Mouse (Mus musculus): ENCODE measurements around the gene Lix1l. TPM values are rescaled to one million over a fixed set of nuclear protein-coding genes. Genes with fewer than 3 reads are reported as not detected.

The Lix1l gene
- polyA plus RNA-seq, 1 experiment, result 30.2 TPM

DNA sequence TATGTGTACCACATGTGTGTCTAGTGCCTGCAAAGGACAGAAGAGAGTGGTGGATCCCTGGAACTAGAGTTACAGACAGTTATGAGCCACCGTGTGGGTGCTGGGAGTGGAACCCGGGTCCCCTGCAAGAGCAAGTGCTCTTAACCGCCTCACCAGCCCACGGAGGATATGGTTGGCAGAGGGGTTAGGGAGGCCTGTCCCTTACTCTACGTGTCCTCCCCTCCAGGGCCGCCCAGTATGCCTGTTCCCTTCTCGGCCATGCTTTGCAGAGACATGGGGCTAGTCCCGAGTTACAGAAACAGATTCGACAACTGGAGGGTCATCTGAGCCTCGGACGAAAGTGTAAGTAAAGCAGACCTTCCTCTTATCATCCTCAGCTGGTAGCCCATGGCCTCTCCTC, 35.5 kb downstream of the Lix1l start:
- no peaks in the 10 kb centered on the region for H3K27me3 ChIP-seq (ENCODE audit: control insufficient read depth, insufficient read depth, insufficient read length)
- peak overlapping the region; percentile 41 for H3ac ChIP-seq (ENCODE audit: control insufficient read depth, insufficient read length)
- peak overlapping the region; percentile 62 for H3K4me3 ChIP-seq
- no peak for TF ChIP-seq TCF12 (IDR thresholded peaks at IDR 0.05; ENCODE audit: insufficient read depth, poor library complexity, severe bottlenecking)
- TF ChIP-seq REST (IDR thresholded peaks at IDR 0.05; ENCODE audit: insufficient read depth, insufficient read length), result no peak
- TF ChIP-seq POLR2A (IDR thresholded peaks at IDR 0.05; ENCODE audit: insufficient read length, low read depth), result no peak
- peaks cover 10% of the 10 kb centered on the region for H3K36me3 ChIP-seq (ENCODE audit: control insufficient read depth, insufficient read depth)
- peaks cover 5% of the 10 kb centered on the region for H3K79me2 ChIP-seq (ENCODE audit: control insufficient read depth, insufficient read depth)
- H3K4me2 ChIP-seq (ENCODE audit: low read depth), result peak overlapping the region; percentile 79

GRCm38 (mm10) chr3:96639219-96639618, 38.3 kb downstream of the Lix1l start:
- Histone ChIP-seq H3K36me3 (ENCODE audit: control insufficient read depth, insufficient read depth) (peaks cover 8% of the 10 kb centered on the region), H3K4me3 (no peak overlapping the region), H3K27me3 (ENCODE audit: control insufficient read depth, insufficient read depth, insufficient read length) (no peaks in the 10 kb centered on the region), H3ac (ENCODE audit: control insufficient read depth, insufficient read length) (no peak overlapping the region), H3K4me2 (ENCODE audit: low read depth) (no peak overlapping the region), H3K79me2 (ENCODE audit: control insufficient read depth, insufficient read depth) (no peaks in the 10 kb centered on the region)
- no peak for TF ChIP-seq POLR2A (IDR thresholded peaks at IDR 0.05; ENCODE audit: insufficient read length, low read depth)
- TF ChIP-seq MAX (IDR thresholded peaks at IDR 0.05; ENCODE audit: low read depth), result no peak
- TF ChIP-seq MYOD1 (IDR thresholded peaks at IDR 0.05; ENCODE audit: control insufficient read depth in 1 of 3, insufficient read length in 2 of 3, low read depth in 2 of 3), result no peak
- TF ChIP-seq POLR2AphosphoS2 (IDR thresholded peaks at IDR 0.05; ENCODE audit: insufficient read length, low read depth), result no peak
- TF ChIP-seq SRF (IDR thresholded peaks at IDR 0.05; ENCODE audit: control insufficient read depth, insufficient read length, low read depth), result no peak
- no peak for TF ChIP-seq REST (IDR thresholded peaks at IDR 0.05; ENCODE audit: insufficient read depth, insufficient read length)
- TF ChIP-seq TCF12 (IDR thresholded peaks at IDR 0.05; ENCODE audit: insufficient read depth, poor library complexity, severe bottlenecking), result no peak
- TF ChIP-seq MYOG (IDR thresholded peaks at IDR 0.05; ENCODE audit: control insufficient read depth in 1 of 3, insufficient read depth in 1 of 3, insufficient read length in 2 of 3, low read depth in 2 of 3), result no peak
- no peak for TF ChIP-seq E2F4 (IDR thresholded peaks at IDR 0.05; ENCODE audit: insufficient read depth)
- TF ChIP-seq CEBPB (IDR thresholded peaks at IDR 0.05; ENCODE audit: insufficient read depth, poor library complexity, severe bottlenecking), result no peak

- no peaks in the 10 kb centered on the region for H3K27me3 ChIP-seq (ENCODE audit: control insufficient read depth, insufficient read depth, insufficient read length)
- H3K4me2 ChIP-seq (ENCODE audit: low read depth), result peak within 1 kb of the TSS; percentile 34
- H3K79me2 ChIP-seq (ENCODE audit: control insufficient read depth, insufficient read depth), result no peaks in the 10 kb centered on the region
- H3K36me3 ChIP-seq (ENCODE audit: control insufficient read depth, insufficient read depth), result peaks cover 12% of the 10 kb centered on the region
- no peak for TF ChIP-seq USF1 (IDR thresholded peaks at IDR 0.05; ENCODE audit: low read depth)
- no peak within 1 kb of the TSS for H3ac ChIP-seq (ENCODE audit: control insufficient read depth, insufficient read length)
- no peak within 1 kb of the TSS for H3K4me3 ChIP-seq
These were observed 44.2 kb downstream of the Lix1l start, which contains the start of gene Itga10 for GRCm38 (mm10) chr3:96645018-96645649. Itga10 (plus strand) TSS chr3:96645584.

DNA sequence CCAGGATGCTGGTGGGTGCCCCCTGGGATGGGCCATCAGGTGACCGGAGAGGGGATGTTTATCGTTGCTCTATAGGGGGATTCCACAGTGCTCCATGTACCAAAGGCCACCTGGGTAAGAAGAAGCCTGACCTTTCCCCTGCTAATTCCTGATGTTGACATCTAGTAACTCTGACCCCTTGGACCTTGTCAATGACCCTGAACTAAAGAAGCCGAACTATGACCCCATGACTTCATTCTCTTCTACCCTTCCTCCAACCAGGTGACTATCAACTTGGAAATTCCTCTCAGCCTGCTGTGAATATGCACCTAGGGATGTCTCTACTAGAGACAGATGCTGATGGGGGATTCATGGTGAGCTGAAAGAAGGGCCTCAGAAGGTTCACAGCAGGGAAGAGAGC, 46.4 kb downstream of the Lix1l start:
- Histone ChIP-seq H3K4me3 (no peak overlapping the region), H3ac (ENCODE audit: control insufficient read depth, insufficient read length) (no peak overlapping the region), H3K79me2 (ENCODE audit: control insufficient read depth, insufficient read depth) (no peaks in the 10 kb centered on the region), H3K4me2 (ENCODE audit: low read depth) (no peak overlapping the region), H3K27me3 (ENCODE audit: control insufficient read depth, insufficient read depth, insufficient read length) (no peaks in the 10 kb centered on the region), H3K36me3 (ENCODE audit: control insufficient read depth, insufficient read depth) (peaks cover 7% of the 10 kb centered on the region)
- TF ChIP-seq REST (IDR thresholded peaks at IDR 0.05; ENCODE audit: insufficient read depth, insufficient read length) (no peak), MAX (IDR thresholded peaks at IDR 0.05; ENCODE audit: low read depth) (no peak), POLR2A (IDR thresholded peaks at IDR 0.05; ENCODE audit: insufficient read length, low read depth) (no peak), E2F4 (IDR thresholded peaks at IDR 0.05; ENCODE audit: insufficient read depth) (no peak), CEBPB (IDR thresholded peaks at IDR 0.05; ENCODE audit: insufficient read depth, poor library complexity, severe bottlenecking) (no peak), TCF12 (IDR thresholded peaks at IDR 0.05; ENCODE audit: insufficient read depth, poor library complexity, severe bottlenecking) (no peak), USF1 (IDR thresholded peaks at IDR 0.05; ENCODE audit: low read depth) (no peak), POLR2AphosphoS2 (IDR thresholded peaks at IDR 0.05; ENCODE audit: insufficient read length, low read depth) (no peak), MYOG (IDR thresholded peaks at IDR 0.05; ENCODE audit: control insufficient read depth in 1 of 3, insufficient read depth in 1 of 3, insufficient read length in 2 of 3, low read depth in 2 of 3) (no peak), MYOD1 (IDR thresholded peaks at IDR 0.05; ENCODE audit: control insufficient read depth in 1 of 3, insufficient read length in 2 of 3, low read depth in 2 of 3) (no peak), TCF3 (IDR thresholded peaks at IDR 0.05; ENCODE audit: insufficient read length, low read depth) (no peak), SRF (IDR thresholded peaks at IDR 0.05; ENCODE audit: control insufficient read depth, insufficient read length, low read depth) (no peak)

DNA sequence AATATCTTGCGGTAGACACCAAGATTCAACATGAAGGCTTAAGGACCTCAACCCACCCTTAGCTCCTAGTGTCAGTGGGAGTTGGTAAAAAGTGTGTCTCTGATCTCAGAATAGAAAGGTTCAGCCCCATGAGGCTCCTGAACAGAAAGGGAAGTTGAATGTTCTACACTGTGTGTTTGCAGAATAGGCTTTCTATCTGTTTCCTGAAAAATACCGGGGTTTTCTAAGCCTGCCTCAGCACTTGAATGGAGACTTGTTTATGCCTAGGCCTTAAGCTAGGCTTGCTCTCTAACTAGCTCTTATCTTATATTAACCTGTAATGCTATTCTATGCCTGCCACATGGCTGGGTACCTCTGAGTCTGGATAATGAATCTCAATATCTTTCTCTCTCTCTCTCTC, 60.0 kb downstream of the Lix1l start:
- Histone ChIP-seq H3K27me3 (ENCODE audit: control insufficient read depth, insufficient read depth, insufficient read length) (no peaks in the 10 kb centered on the region), H3K36me3 (ENCODE audit: control insufficient read depth, insufficient read depth) (no peaks in the 10 kb centered on the region), H3K4me2 (ENCODE audit: low read depth) (no peak overlapping the region), H3ac (ENCODE audit: control insufficient read depth, insufficient read length) (no peak overlapping the region), H3K79me2 (ENCODE audit: control insufficient read depth, insufficient read depth) (no peaks in the 10 kb centered on the region), H3K4me3 (no peak overlapping the region)
- no peak for TF ChIP-seq USF1 (IDR thresholded peaks at IDR 0.05; ENCODE audit: low read depth)
- TF ChIP-seq E2F4 (IDR thresholded peaks at IDR 0.05; ENCODE audit: insufficient read depth), result no peak
- TF ChIP-seq CEBPB (IDR thresholded peaks at IDR 0.05; ENCODE audit: insufficient read depth, poor library complexity, severe bottlenecking), result no peak
- TF ChIP-seq MYOD1 (IDR thresholded peaks at IDR 0.05; ENCODE audit: control insufficient read depth in 1 of 3, insufficient read length in 2 of 3, low read depth in 2 of 3), result no peak
- TF ChIP-seq REST (IDR thresholded peaks at IDR 0.05; ENCODE audit: insufficient read depth, insufficient read length), result no peak
- no peak for TF ChIP-seq TCF12 (IDR thresholded peaks at IDR 0.05; ENCODE audit: insufficient read depth, poor library complexity, severe bottlenecking)
- TF ChIP-seq TCF3 (IDR thresholded peaks at IDR 0.05; ENCODE audit: insufficient read length, low read depth), result no peak
- no peak for TF ChIP-seq POLR2A (IDR thresholded peaks at IDR 0.05; ENCODE audit: insufficient read length, low read depth)
- TF ChIP-seq SRF (IDR thresholded peaks at IDR 0.05; ENCODE audit: control insufficient read depth, insufficient read length, low read depth), result no peak
- no peak for TF ChIP-seq MYOG (IDR thresholded peaks at IDR 0.05; ENCODE audit: control insufficient read depth in 1 of 3, insufficient read depth in 1 of 3, insufficient read length in 2 of 3, low read depth in 2 of 3)
- TF ChIP-seq POLR2AphosphoS2 (IDR thresholded peaks at IDR 0.05; ENCODE audit: insufficient read length, low read depth), result no peak

All from myocyte (in vitro differentiated cells).